Mouse (Mus musculus) liver, embryonic 11.5 days (tissue): ENCODE results near the gene Nin. TPM values are rescaled to one million over a fixed set of nuclear protein-coding genes. Genes with fewer than 3 reads are reported as not detected.

ENCODE experiments used
- ATAC-seq: fragments of 200-750 bp; cut with Nextera tagmentation; replicated peaks from 2 replicates; pipeline ENCODE4 v1.8.0; 2017; ENCODE audit warnings: moderate number of reproducible peaks, mild to moderate bottlenecking, moderate TSS enrichment, moderate library complexity; ENCODE audit not compliant: low FRiP score
- DNase-seq: peaks from one replicate; pipeline ENCODE4 v3.0.0-alpha.2; 2017; ENCODE audit warnings: low spot score
- H3K27ac ChIP-seq: fragments of 300-500 bp; sonication (generic); 2 replicates; pipeline ENCODE4 v1.5.1; 2014; ENCODE audit warnings: mild to moderate bottlenecking, low read depth, low read length, control low read depth
- H3K27me3 ChIP-seq: fragments of 300-500 bp; sonication (generic); replicated peaks from 2 replicates; pipeline ENCODE4 v1.6.1; 2014; ENCODE audit warnings: low read length, mixed read lengths; ENCODE audit not compliant: control insufficient read depth, insufficient read depth
- H3K36me3 ChIP-seq: fragments of 300-500 bp; sonication (generic); 2 replicates; pipeline ENCODE4 v1.6.1; 2014; ENCODE audit warnings: mild to moderate bottlenecking, low read length, moderate library complexity, mixed read lengths; ENCODE audit not compliant: control insufficient read depth, insufficient read depth
- H3K4me1 ChIP-seq: fragments of 300-500 bp; sonication (generic); replicated peaks from 2 replicates; pipeline ENCODE4 v1.6.1; 2014; ENCODE audit warnings: low read length, mixed read lengths; ENCODE audit not compliant: control insufficient read depth, insufficient read depth
- H3K4me2 ChIP-seq: fragments of 300-500 bp; sonication (generic); 2 replicates; pipeline ENCODE4 v1.6.1; 2014; ENCODE audit warnings: mild to moderate bottlenecking, control low read depth, moderate library complexity
- H3K4me3 ChIP-seq: fragments of 300-500 bp; sonication (generic); 2 replicates; pipeline ENCODE4 v1.5.1; 2014; ENCODE audit warnings: low read depth, low read length, control low read depth
- H3K9ac ChIP-seq: fragments of 300-500 bp; sonication (generic); 2 replicates; pipeline ENCODE4 v1.6.1; 2014; ENCODE audit warnings: low read depth, low read length, control low read depth
- H3K9me3 ChIP-seq: fragments of 300-500 bp; sonication (generic); 2 replicates; pipeline ENCODE4 v1.6.1; 2016; ENCODE audit warnings: low read length, inconsistent platforms, mixed read lengths; ENCODE audit not compliant: control insufficient read depth
- WGBS: fragments of 180-500 bp; shearing (Covaris S2); extraction: QIAGEN DNeasy Blood & Tissue Kit; methylation state at CpG from one replicate; pipeline ENCODE4 v1.1.7; 2014; 5-methylcytosine and 5-hydroxymethylcytosine counted together
- polyA plus RNA-seq: library from polyadenylated mRNA; unstranded; fragments of >200 nt; fragmentation: Nextera tagmentation; extraction: Ambion mirVana; gene quantifications from 2 replicates; pipeline ENCODE4 v1.2.1, GENCODE M21; 2014

Gene Nin
- 7.7 and 9.4 TPM in 2 replicates for polyA plus RNA-seq

GRCm38 (mm10) chr12:70113351-70113750 is at the start of gene Nin:
TSS of gene Nin (minus strand) at chr12:70113717.
- H3K27ac ChIP-seq, result no peak within 1 kb of the TSS
- H3K36me3 ChIP-seq, result no peaks in the 10 kb centered on the region
- H3K27me3 ChIP-seq, result peaks cover 11% of the 10 kb centered on the region; the same call in 1 of the 2 replicates
- H3K4me3 ChIP-seq, result no peak within 1 kb of the TSS
- H3K4me1 ChIP-seq, result peaks cover 6% of the 10 kb centered on the region
- 71% methylated on average over 11 of the region's 11 CpGs for WGBS
- H3K4me2 ChIP-seq, result no peak within 1 kb of the TSS
- H3K9me3 ChIP-seq, result no peaks in the 10 kb centered on the region
- no peak within 1 kb of the TSS for H3K9ac ChIP-seq
- DNase-seq (no peak), ATAC-seq (no peak)

DNA sequence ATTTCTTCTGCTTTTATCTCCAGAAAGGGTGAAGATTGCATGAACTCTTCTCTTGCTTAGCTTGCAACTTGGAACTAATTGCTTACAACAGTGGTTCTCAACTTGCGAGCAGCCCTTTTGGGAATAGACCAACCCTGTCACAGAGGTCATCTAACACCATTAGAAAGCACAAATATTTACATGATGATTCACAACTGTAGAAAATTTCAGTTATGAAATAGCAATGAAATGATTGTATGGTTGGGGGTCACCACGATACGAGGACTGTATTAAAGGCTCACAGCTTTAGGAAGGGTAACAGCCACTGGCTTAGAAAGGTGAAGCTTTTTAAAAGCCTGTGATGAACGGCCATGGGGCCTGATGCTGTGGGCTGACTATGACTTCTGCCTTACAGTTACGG is 47.5 kb upstream of the Nin start:
- 73% methylated on average over 5 of the region's 5 CpGs for WGBS
- no peaks in the 10 kb centered on the region for H3K4me1 ChIP-seq
- H3K27ac ChIP-seq, result no peak overlapping the region
- ATAC-seq (no peak), DNase-seq (no peak)
- H3K27me3 ChIP-seq, result no peaks in the 10 kb centered on the region
- H3K4me3 ChIP-seq, result no peak overlapping the region
- no peak overlapping the region for H3K4me2 ChIP-seq
- no peaks in the 10 kb centered on the region for H3K36me3 ChIP-seq
- H3K9ac ChIP-seq, result no peak overlapping the region
- H3K9me3 ChIP-seq, result no peaks in the 10 kb centered on the region

- H3K4me1 ChIP-seq, result no peaks in the 10 kb centered on the region
- H3K9ac ChIP-seq, result no peak overlapping the region
- WGBS, result 53% methylated on average over 5 of the region's 5 CpGs
- H3K9me3 ChIP-seq, result no peaks in the 10 kb centered on the region
- no peak overlapping the region for H3K27ac ChIP-seq
- no peak overlapping the region for H3K4me3 ChIP-seq
- DNase-seq (no peak), ATAC-seq (no peak)
- no peaks in the 10 kb centered on the region for H3K36me3 ChIP-seq
- no peak overlapping the region for H3K4me2 ChIP-seq
- no peaks in the 10 kb centered on the region for H3K27me3 ChIP-seq
These were observed 44.0 kb upstream of the Nin start for GRCm38 (mm10) chr12:70157292-70158066.

DNA sequence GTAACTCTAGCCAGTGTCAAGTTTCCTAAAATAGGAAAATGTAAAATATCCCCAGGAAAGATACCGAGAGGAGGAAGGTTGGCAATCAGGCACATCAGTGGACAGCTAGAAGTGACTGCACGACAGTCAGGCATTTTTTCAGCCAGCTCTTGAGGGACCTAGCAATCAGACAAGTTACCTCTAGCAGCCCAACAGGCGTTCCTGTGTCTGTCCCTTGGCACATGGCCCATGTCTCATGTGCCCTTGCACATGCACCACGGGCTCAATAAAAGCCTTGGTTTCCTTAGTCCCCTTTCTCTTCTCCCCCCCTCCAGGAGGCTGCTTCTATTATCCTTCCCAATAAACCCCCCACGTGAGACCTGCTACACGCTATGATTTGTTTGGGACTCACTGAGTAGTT is 42.7 kb upstream of the Nin start:
- no peak for ATAC-seq

GRCm38 (mm10) chr12:70153842-70154241 is 40.3 kb upstream of the Nin start, which contains the start of gene Abhd12b:
TSS of gene Abhd12b (plus strand) at chr12:70154142.
- no peak for DNase-seq
- H3K4me2 ChIP-seq, result no peak within 1 kb of the TSS

More for the DNA sequence above, 42.7 kb upstream of the Nin start:
- no peaks in the 10 kb centered on the region for H3K9me3 ChIP-seq
- no peaks in the 10 kb centered on the region for H3K27me3 ChIP-seq
- H3K27ac ChIP-seq, result no peak overlapping the region
- no peak overlapping the region for H3K9ac ChIP-seq
- H3K4me2 ChIP-seq, result no peak overlapping the region
- no peaks in the 10 kb centered on the region for H3K36me3 ChIP-seq
- 73% methylated on average over 6 of the region's 6 CpGs for WGBS
- no peak for DNase-seq
- no peak overlapping the region for H3K4me3 ChIP-seq
- H3K4me1 ChIP-seq, result no peaks in the 10 kb centered on the region

GRCm38 (mm10) chr12:70148631-70149265 is 35.2 kb upstream of the Nin start:
- H3K9me3 ChIP-seq, result no peaks in the 10 kb centered on the region
- no peaks in the 10 kb centered on the region for H3K36me3 ChIP-seq
- H3K27ac ChIP-seq, result no peak overlapping the region
- DNase-seq (no peak), ATAC-seq (no peak)
- H3K4me2 ChIP-seq, result peak overlapping the region; percentile 60
- no peaks in the 10 kb centered on the region for H3K4me1 ChIP-seq
- H3K9ac ChIP-seq, result no peak overlapping the region
- H3K4me3 ChIP-seq, result peak overlapping the region; percentile 33; the same call in 1 of the 2 replicates
- no peaks in the 10 kb centered on the region for H3K27me3 ChIP-seq
- WGBS, result 13% methylated on average over 11 of the region's 11 CpGs

More at GRCm38 (mm10) chr12:70153842-70154241, 40.3 kb upstream of the Nin start, which contains the start of gene Abhd12b:
- Histone ChIP-seq H3K27ac (no peak within 1 kb of the TSS), H3K4me3 (no peak within 1 kb of the TSS), H3K27me3 (no peaks in the 10 kb centered on the region), H3K9me3 (no peaks in the 10 kb centered on the region), H3K36me3 (no peaks in the 10 kb centered on the region), H3K9ac (no peak within 1 kb of the TSS), H3K4me1 (no peaks in the 10 kb centered on the region)
- 40% methylated on average over 3 of the region's 3 CpGs for WGBS
- ATAC-seq, result no peak

GRCm38 (mm10) chr12:70147986-70148630 is 34.6 kb upstream of the Nin start:
- Histone ChIP-seq H3K9me3 (no peaks in the 10 kb centered on the region), H3K9ac (no peak overlapping the region), H3K4me3 (peak overlapping the region; percentile 33; the same call in 1 of the 2 replicates), H3K27ac (no peak overlapping the region), H3K36me3 (no peaks in the 10 kb centered on the region), H3K4me1 (no peaks in the 10 kb centered on the region), H3K27me3 (no peaks in the 10 kb centered on the region), H3K4me2 (peak overlapping the region; percentile 60)
- WGBS, result 10% methylated on average over 13 of the region's 13 CpGs
- DNase-seq (no peak), ATAC-seq (no peak)

DNA sequence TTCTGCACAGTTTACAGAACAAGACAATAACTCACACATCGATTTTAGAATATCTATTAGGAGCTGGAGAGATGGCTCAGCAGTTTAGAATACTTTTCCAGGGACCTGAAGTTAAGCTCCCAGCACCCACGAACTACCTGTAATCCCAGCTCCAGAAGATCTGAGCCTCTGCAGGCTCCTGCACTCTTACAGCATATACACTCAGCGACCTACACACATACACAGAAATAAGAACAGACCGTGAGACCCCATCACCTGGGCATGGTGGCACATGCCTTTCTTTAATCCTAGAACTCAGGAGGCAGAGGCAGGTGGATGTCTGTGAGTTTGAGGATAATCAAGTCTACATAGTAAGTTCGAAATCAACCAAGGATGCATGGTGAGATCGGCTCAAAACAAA is 32.1 kb upstream of the Nin start:
- no peak overlapping the region for H3K27ac ChIP-seq
- no peak for DNase-seq
- ATAC-seq, result no peak
- no peak overlapping the region for H3K4me3 ChIP-seq
- H3K9ac ChIP-seq, result no peak overlapping the region
- no peaks in the 10 kb centered on the region for H3K4me1 ChIP-seq
- no peaks in the 10 kb centered on the region for H3K9me3 ChIP-seq
- H3K36me3 ChIP-seq, result no peaks in the 10 kb centered on the region
- 80% methylated on average over 6 of the region's 6 CpGs for WGBS
- no peak overlapping the region for H3K4me2 ChIP-seq
- no peaks in the 10 kb centered on the region for H3K27me3 ChIP-seq
